Mouse (Mus musculus): ENCODE data around the gene Stk35.
"Not testable (repeated sequence)": the region's sequence is repeated elsewhere in the genome, so short reads cannot be mapped to it uniquely, and the experiment has no call there.

The Stk35 gene

GRCm38 (mm10) chr2:129834881-129835280 is 34.6 kb downstream of the Stk35 start:
- in situ Hi-C loops (cut with MseI, MboI) = no loop called here

GRCm38 (mm10) chr2:129836921-129837320 is 36.6 kb downstream of the Stk35 start:
- in situ Hi-C loops (cut with MseI, MboI) = no loop called here

DNA sequence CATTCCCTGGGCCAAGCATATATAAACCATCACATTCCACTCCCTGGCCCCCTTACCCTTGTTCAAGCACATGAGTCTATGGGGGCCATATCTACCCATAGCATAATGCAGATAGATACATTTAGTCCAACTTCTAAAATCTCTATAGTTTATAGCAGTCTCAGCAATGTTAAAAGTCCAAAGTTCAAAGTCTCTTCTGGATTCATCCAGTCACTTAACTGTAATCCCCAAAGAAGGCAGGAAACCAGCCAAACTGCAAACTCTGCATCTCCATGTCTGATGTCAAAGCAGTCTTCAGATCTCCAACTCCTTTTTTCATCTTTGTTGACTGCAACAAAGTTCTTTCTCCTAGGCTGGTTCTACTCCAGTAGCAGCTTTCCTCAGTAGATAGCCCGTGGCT is 38.0 kb downstream of the Stk35 start:
- in situ Hi-C loops (cut with MseI, MboI) = no loop called here

DNA sequence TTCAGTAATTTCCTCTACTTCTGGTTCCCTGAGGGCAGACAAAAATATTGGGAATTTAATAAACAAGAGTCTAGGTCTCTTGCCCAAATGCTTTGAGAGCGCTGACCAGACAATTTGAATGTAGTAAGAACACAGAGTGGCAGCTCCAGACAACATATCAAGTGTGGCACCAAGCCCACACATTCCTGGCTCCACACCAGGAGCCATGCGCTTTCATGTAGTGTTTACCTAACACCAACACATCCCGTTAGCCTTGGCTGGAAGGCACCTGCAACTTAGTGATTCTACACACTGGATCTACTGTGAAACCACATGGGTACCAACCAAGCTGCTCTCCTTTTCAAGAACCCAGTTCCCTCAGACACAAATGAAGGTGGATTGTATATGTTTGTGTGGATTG is 45.5 kb downstream of the Stk35 start:
- in situ Hi-C loops (cut with MseI, MboI) = no loop called here

GRCm38 (mm10) chr2:129846501-129846900 is 46.2 kb downstream of the Stk35 start:
- in situ Hi-C loops (cut with MseI, MboI) = no loop called here

DNA sequence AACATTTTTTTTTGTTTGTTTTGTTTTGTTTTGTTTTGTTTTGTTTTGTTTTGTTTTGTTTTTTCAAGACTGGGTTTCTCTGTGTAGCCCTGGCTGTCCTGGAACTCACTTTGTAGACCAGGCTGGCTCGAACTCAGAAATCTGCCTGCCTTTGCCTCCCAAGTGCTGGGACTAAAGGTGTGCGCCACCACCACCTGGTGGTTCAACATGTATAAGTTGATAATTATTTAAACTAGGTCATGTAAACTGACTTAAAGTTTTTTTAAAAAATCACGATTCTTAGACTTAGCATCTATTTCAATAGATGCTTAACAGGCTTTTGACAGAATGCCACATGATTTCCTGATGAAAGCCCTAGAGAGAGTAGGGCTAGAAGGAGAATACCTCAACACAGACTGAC is 48.8 kb downstream of the Stk35 start:
- in situ Hi-C loops (cut with MseI, MboI) = not testable (repeated sequence)

DNA sequence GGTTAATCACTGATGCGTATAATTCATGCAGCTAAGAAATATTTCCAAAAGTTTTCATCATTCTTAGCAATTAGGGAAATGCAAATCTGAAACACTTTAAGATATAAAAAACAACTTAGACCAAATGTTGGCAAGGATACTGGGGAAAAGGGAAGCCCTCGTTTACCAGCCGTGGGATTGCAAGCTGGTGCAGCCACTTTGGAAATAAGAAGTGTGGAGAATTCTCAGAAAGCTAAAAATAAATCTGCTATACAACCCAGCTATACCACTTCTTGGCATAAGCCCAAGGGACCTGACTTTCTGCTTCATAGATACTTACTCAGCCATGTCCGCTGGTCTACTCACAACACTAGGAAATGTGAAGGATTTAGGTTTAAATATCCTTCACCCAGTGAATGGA is 51.2 kb downstream of the Stk35 start:
- in situ Hi-C loops (cut with MseI, MboI) = no loop called here

- in situ Hi-C loops (cut with MseI, MboI) = no loop called here
Observed at GRCm38 (mm10) chr2:129863256-129863655, 62.9 kb downstream of the Stk35 start.

GRCm38 (mm10) chr2:129864958-129865357 is 64.6 kb downstream of the Stk35 start:
- in situ Hi-C loops (cut with MseI, MboI) = no loop called here

DNA sequence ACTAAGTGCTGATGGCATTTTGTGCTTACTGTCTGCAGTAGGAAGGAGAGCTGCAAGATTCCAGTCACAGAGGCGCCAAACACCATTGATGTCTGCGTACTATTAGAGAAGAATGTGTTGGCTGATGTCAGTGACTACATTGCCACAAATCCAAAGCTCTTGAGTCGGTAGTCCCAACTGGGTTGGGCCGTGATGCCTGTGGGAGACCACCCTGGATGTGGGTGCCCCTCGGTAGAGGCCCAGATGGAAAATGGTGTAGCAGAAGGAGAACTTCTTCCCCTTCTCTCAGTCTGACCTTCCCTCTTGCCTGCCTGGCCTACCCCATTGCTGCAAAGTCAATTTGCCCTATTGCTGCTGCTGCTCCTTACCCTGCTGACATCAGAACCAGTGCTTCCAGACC is 68.8 kb downstream of the Stk35 start:
- in situ Hi-C loops (cut with MseI, MboI) = no loop called here

DNA sequence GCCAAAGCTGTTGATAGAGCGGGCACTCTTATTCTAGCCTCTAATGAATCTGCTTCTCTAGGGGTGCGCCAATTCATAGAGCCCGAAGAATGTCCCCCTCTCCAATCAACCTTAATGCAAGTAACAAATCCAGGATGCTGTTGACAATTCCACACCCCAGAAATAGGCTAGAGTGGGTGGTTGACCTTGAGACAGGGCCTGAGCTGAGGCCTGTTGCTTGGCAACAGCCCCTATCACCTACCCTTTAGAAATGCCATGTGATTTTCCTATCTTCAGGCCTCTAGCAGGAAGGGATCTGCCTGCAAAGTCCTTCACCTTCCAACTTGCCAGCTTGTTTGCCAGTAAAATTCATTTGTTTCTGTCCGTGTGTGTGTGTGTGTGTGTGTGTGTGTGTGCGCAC is 70.9 kb downstream of the Stk35 start:
- in situ Hi-C loops (cut with MseI, MboI) = loop anchor here (5.0 to 10.0 kb wide), 2 partner anchors 194 to 196 kb away; no protein-coding TSS in a partner anchor

DNA sequence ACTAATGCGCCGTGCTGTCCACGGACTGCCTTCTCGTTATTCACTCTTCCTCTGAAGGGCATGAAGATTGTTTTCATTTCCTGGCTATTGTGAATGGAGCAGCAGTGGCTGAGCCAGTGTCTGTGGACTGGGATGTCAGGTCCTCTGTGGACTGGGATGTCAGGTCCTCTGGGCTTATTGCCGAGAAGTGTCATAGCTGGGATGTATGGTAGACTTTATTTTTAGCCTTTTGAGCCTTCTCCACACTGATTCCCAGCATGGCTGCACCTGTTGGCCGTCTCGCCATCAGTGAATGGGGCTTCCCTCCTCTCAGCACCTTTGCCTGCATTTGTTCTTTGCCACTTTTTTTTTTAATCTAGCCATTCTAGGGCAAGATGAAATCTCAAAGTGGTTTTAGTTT is 71.8 kb downstream of the Stk35 start:
- in situ Hi-C loops (cut with MseI, MboI) = loop anchor here (5.0 to 10.0 kb wide), 2 partner anchors 195 to 197 kb away; no protein-coding TSS in a partner anchor

DNA sequence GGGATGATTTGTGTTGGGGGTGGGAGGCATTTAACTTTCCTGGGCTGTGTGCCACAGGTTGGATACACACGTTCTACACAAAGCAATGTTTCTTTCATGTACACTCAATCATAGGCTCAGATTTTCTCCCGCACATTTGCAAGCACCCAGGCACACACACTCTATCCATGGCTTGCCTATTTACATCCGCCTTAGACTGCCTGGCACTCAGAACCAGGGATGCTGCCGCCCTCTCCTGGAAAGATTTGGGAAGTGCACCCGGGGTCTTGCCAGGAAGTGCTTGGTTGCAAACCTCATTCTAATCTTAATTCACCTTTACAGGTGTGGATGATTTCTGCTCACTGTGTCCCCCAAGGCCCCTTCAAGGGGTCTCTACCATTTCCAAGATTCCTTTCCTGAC is 73.2 kb downstream of the Stk35 start:
- in situ Hi-C loops (cut with MseI, MboI) = loop anchor here (5.0 to 10.0 kb wide), 2 partner anchors 196 to 199 kb away; no protein-coding TSS in a partner anchor

- in situ Hi-C loops (cut with MseI, MboI) = loop anchor here (5.0 to 10.0 kb wide), 2 partner anchors 197 to 199 kb away; no protein-coding TSS in a partner anchor
Observed at GRCm38 (mm10) chr2:129874084-129874483, 73.8 kb downstream of the Stk35 start.

GRCm38 (mm10) chr2:129874509-129875095 is 74.3 kb downstream of the Stk35 start:
- in situ Hi-C loops (cut with MseI, MboI) = loop anchor here (5.0 to 10.0 kb wide), 2 partner anchors 197 to 200 kb away; no protein-coding TSS in a partner anchor

- in situ Hi-C loops (cut with MseI, MboI) = loop anchor here in 1 of 2 experiments (10.0 kb wide), 1 partner anchor 202 kb away; no protein-coding TSS in a partner anchor
Observed at GRCm38 (mm10) chr2:129876935-129877334, 76.6 kb downstream of the Stk35 start.

DNA sequence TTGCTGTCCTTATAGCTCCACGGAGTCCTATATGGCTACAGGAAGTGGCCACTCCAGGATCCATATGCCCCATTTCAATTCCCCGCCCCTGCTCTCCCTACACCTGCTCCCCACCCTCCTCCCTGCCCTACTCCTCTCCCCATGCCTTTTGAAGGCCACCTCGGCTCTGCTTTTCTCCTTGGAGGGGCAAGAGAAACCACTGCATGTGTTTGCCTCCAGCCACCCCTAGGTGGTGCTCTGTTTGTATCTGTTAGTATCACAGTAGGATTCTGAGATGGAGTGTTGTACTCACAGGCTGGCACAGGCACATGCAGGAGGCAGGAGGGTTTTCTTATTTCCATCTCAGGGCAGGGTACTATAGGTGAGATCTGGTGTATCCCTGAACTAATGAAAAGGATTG is 79.5 kb downstream of the Stk35 start:
- in situ Hi-C loops (cut with MseI, MboI) = loop anchor here in 1 of 2 experiments (10.0 kb wide), 1 partner anchor 205 kb away; no protein-coding TSS in a partner anchor

GRCm38 (mm10) chr2:129880226-129880625 is 79.9 kb downstream of the Stk35 start:
- in situ Hi-C loops (cut with MseI, MboI) = no loop called here

GRCm38 (mm10) chr2:129881886-129882285 is 81.6 kb downstream of the Stk35 start:
- in situ Hi-C loops (cut with MseI, MboI) = no loop called here
